Mouse (Mus musculus) neural tube, embryonic 11.5 days (tissue): ENCODE data around the gene Gcnt2. TPM values are rescaled to one million over a fixed set of nuclear protein-coding genes. Genes with fewer than 3 reads are reported as not detected.
"Not testable (repeated sequence)": the region's sequence is repeated elsewhere in the genome, so short reads cannot be mapped to it uniquely, and the experiment has no call there.

Experiments used
- ATAC-seq: fragments of 200-750 bp; cut with Nextera tagmentation; 2 replicates; pipeline ENCODE4 v1.8.0; 2017; ENCODE audit warnings: moderate number of reproducible peaks, mild to moderate bottlenecking, moderate TSS enrichment, moderate library complexity; ENCODE audit not compliant: insufficient read depth, low FRiP score, low TSS enrichment
- DNase-seq: peaks from one replicate; pipeline ENCODE4 v3.0.0-alpha.2; 2015; ENCODE audit warnings: low spot score
- H3K27ac ChIP-seq: fragments of 300-500 bp; sonication (generic); 2 replicates; pipeline ENCODE4 v1.5.1; 2014; ENCODE audit warnings: low read depth, mild to moderate bottlenecking, low read length
- H3K27me3 ChIP-seq: fragments of 300-500 bp; sonication (generic); 2 replicates; pipeline ENCODE4 v1.6.1; 2014; ENCODE audit warnings: mild to moderate bottlenecking, low read length, mixed read lengths; ENCODE audit not compliant: control insufficient read depth, insufficient read depth
- H3K36me3 ChIP-seq: fragments of 300-500 bp; sonication (generic); 2 replicates; pipeline ENCODE4 v1.6.1; 2014; ENCODE audit warnings: mild to moderate bottlenecking, low read length, moderate library complexity, mixed read lengths; ENCODE audit not compliant: control insufficient read depth, insufficient read depth
- H3K4me1 ChIP-seq: fragments of 300-500 bp; sonication (generic); 2 replicates; pipeline ENCODE4 v1.6.1; 2014; ENCODE audit warnings: low read length, mixed read lengths; ENCODE audit not compliant: control insufficient read depth, insufficient read depth
- H3K4me2 ChIP-seq: fragments of 300-500 bp; sonication (generic); 2 replicates; pipeline ENCODE4 v1.6.1; 2014; ENCODE audit warnings: low read depth, mild to moderate bottlenecking, moderate library complexity
- H3K4me3 ChIP-seq: fragments of 300-500 bp; sonication (generic); 2 replicates; pipeline ENCODE4 v1.5.1; 2014; ENCODE audit warnings: low read depth, low read length
- H3K9ac ChIP-seq: fragments of 300-500 bp; sonication (generic); 2 replicates; pipeline ENCODE4 v1.6.1; 2014; ENCODE audit warnings: mild to moderate bottlenecking, low read length
- H3K9me3 ChIP-seq: fragments of 300-500 bp; sonication (generic); 2 replicates; pipeline ENCODE4 v1.6.1; 2016; ENCODE audit warnings: low read length; ENCODE audit not compliant: control insufficient read depth
- WGBS: fragments of 180-500 bp; shearing (Covaris S2); extraction: QIAGEN DNeasy Blood & Tissue Kit; methylation state at CpG from one replicate; pipeline ENCODE4 v1.1.7; 2014; 5-methylcytosine and 5-hydroxymethylcytosine counted together
- polyA plus RNA-seq: library from polyadenylated mRNA; unstranded; fragments of >200 nt; fragmentation: Nextera tagmentation; extraction: Ambion mirVana; gene quantifications from 2 replicates; pipeline ENCODE4 v1.2.1, GENCODE M21; 2014

The Gcnt2 gene
- polyA plus RNA-seq, 1 experiment from 2014 or later: 6.9 TPM

DNA sequence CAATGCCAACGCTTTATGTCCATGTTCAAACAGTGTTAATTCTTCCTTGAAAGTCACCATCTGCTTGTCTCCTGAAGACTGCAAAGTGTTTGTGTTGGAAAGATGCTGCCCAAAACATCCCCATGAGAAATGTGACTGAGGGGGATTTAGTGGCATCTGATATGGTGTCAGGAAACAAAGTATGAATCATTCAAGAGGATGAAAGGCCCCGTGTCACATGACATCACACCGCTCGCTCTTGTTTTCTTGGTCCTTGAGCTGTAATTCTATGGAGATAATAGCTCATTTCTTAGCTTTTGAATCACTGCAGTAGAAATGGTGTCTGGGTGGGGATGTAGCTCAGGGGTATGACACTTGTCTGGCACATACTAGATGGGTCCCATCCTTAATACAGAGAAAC is 33.0 kb downstream of the Gcnt2 start:
- no peak overlapping the region for H3K4me2 ChIP-seq
- H3K27me3 ChIP-seq: no peaks in the 10 kb centered on the region
- H3K27ac ChIP-seq: no peak overlapping the region
- H3K9ac ChIP-seq: no peak overlapping the region
- no peaks in the 10 kb centered on the region for H3K9me3 ChIP-seq
- peaks cover 3% of the 10 kb centered on the region; the same call in 1 of the 2 replicates for H3K4me1 ChIP-seq
- no peaks in the 10 kb centered on the region for H3K36me3 ChIP-seq
- WGBS: 83% methylated on average over 4 of the region's 4 CpGs
- H3K4me3 ChIP-seq: no peak overlapping the region
- ATAC-seq (no peak), DNase-seq (no peak)

DNA sequence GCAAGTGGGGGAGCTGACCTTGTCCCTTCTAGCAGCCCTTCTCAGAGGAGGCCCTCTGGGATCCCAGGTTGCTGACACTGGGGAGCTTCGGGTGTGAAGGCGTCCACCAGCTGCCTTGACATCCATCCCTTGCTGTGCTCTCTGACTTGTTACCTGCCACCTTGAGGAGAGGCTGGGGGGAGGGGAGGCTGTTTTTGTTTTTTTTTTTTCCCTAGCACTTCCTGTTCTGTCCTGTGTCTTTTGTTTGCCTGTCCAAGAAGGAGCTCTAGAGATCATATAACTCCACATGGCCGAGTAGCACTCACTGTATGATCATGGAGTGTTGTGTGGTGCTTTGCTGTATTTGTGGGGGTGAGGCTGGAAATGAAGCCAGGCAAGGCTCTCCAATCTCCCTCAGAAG is 34.0 kb downstream of the Gcnt2 start:
- Histone ChIP-seq H3K27me3 (no peaks in the 10 kb centered on the region), H3K4me1 (no peaks in the 10 kb centered on the region), H3K4me2 (no peak overlapping the region), H3K36me3 (no peaks in the 10 kb centered on the region), H3K27ac (no peak overlapping the region), H3K9me3 (no peaks in the 10 kb centered on the region), H3K9ac (no peak overlapping the region), H3K4me3 (no peak overlapping the region)
- 83% methylated on average over 3 of the region's 3 CpGs for WGBS
- ATAC-seq (no peak), DNase-seq (no peak)

DNA sequence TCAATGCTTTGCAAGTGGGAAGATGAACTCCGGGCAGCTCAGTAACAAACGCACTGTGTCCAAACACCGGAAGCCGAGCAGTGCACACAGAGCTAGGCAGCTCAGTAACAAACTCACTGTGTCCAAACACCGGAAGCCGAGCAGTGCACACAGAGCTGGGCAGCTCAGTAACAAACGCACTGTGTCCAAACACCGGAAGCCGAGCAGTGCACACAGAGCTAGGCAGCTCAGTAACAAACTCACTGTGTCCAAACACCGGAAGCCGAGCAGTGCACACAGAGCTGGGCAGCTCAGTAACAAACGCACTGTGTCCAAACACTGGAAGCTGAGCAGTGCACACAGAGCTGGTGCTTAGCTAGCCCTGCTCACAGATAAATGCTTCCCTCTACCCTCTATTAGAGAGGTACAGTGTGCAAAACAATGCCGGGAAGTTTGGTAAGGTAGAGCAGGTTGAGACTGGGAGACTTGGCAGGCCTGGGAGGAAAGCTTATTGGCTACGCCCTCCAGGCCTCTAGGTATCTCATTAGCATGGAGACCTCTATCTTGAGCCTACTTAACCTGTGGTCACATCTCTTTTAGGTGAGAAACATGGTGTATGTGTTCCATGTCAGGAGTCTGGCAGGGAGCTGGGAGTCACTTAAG is 38.6 kb downstream of the Gcnt2 start:
- H3K36me3 ChIP-seq, H3K9ac ChIP-seq, H3K4me1 ChIP-seq, H3K4me3 ChIP-seq, H3K27me3 ChIP-seq, H3K27ac ChIP-seq, H3K4me2 ChIP-seq, H3K9me3 ChIP-seq, ATAC-seq, DNase-seq: not testable (repeated sequence)
- WGBS: 81% methylated on average over 14 of the region's 14 CpGs

- no peak for DNase-seq
- Histone ChIP-seq H3K4me3 (no peak overlapping the region), H3K27me3 (no peaks in the 10 kb centered on the region), H3K4me1 (peaks cover 4% of the 10 kb centered on the region), H3K4me2 (no peak overlapping the region), H3K9me3 (no peaks in the 10 kb centered on the region), H3K9ac (no peak overlapping the region), H3K27ac (no peak overlapping the region), H3K36me3 (no peaks in the 10 kb centered on the region)
- 95% methylated on average over 4 of the region's 4 CpGs for WGBS
- no peak for ATAC-seq
These were observed 39.1 kb downstream of the Gcnt2 start for GRCm38 (mm10) chr13:40898698-40899097.

GRCm38 (mm10) chr13:40899349-40899993 is 39.9 kb downstream of the Gcnt2 start:
- Histone ChIP-seq H3K9me3 (no peaks in the 10 kb centered on the region), H3K4me1 (peaks cover 4% of the 10 kb centered on the region), H3K4me3 (no peak overlapping the region), H3K36me3 (no peaks in the 10 kb centered on the region), H3K9ac (no peak overlapping the region), H3K27me3 (no peaks in the 10 kb centered on the region), H3K4me2 (no peak overlapping the region), H3K27ac (no peak overlapping the region)
- ATAC-seq (no peak), DNase-seq (no peak)
- WGBS: 82% methylated on average over 8 of the region's 8 CpGs

DNA sequence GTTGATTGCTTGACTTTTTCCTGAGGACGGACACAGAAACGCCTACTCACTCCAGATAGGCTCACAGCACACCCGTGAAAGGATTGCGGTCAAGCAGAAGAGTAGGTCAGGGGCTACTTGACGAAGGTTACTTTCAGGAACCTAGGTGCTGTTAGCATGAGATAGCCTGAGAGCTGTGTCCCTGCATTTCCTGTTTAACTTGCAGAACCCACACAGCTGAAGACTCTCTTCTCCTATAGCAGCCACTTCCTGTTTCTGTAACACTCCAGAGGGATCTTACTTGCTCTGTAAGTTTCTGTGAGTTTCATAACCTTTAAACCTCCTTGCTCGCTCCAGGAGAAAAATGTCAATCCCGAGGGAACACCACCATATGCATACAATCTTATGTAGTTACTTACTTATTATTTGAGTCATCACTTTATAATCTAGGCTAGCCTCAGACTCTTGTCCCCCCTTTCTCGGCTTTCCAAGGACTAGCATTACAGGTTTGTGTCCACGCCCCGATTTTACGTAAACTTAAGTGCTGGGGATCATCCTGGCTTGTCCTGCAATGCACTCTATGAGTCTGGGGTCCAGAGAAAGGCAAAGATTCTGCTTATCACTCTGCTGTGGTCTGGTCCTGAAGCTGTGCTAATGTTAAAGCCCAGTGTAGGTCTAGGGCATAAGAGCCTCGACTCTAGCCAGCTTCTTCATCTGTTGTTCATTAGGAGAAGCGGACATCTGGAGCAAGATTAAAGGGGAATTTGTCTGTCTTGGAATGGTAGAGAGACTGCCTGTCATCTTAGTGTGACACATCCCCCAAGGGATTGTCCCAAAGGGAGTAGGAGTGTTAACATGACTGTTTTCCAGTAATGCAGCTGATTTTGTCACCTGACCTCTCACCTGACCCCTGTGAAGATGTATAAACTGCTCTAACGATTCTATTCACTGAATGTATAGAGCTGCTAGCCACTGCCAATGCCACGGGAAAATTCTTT is 40.7 kb downstream of the Gcnt2 start:
- ATAC-seq: no peak
- 72% methylated on average over 15 of the region's 15 CpGs for WGBS
- Histone ChIP-seq H3K4me1 (peaks cover 4% of the 10 kb centered on the region), H3K27ac (no peak overlapping the region), H3K9ac (no peak overlapping the region), H3K9me3 (no peaks in the 10 kb centered on the region), H3K4me2 (no peak overlapping the region), H3K36me3 (no peaks in the 10 kb centered on the region), H3K27me3 (no peaks in the 10 kb centered on the region), H3K4me3 (no peak overlapping the region)
- no peak for DNase-seq

DNA sequence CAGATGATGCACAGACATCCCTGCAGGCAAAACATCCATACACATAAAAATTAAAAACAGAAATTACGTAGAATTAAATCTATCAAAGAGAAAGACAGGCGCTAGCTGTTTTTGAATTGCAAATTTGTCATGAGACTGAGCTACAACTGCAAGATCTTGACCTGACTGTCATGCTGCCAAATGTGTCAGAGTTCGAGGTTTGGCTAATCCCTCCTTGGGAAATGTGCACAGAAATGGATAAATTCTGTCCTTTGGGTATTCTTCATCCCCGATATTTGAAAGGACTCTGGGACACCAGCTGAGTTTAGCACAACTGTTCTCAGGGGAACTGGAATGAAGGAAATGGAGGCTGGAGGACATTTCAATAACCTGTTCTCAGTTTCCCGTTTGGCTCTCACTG is 41.7 kb downstream of the Gcnt2 start:
- Histone ChIP-seq H3K27ac (no peak overlapping the region), H3K36me3 (no peaks in the 10 kb centered on the region), H3K9ac (no peak overlapping the region), H3K27me3 (no peaks in the 10 kb centered on the region), H3K4me1 (peaks cover 4% of the 10 kb centered on the region), H3K9me3 (no peaks in the 10 kb centered on the region), H3K4me3 (no peak overlapping the region), H3K4me2 (no peak overlapping the region)
- DNase-seq (no peak), ATAC-seq (no peak)
- WGBS: 82% methylated on average over 5 of the region's 5 CpGs

DNA sequence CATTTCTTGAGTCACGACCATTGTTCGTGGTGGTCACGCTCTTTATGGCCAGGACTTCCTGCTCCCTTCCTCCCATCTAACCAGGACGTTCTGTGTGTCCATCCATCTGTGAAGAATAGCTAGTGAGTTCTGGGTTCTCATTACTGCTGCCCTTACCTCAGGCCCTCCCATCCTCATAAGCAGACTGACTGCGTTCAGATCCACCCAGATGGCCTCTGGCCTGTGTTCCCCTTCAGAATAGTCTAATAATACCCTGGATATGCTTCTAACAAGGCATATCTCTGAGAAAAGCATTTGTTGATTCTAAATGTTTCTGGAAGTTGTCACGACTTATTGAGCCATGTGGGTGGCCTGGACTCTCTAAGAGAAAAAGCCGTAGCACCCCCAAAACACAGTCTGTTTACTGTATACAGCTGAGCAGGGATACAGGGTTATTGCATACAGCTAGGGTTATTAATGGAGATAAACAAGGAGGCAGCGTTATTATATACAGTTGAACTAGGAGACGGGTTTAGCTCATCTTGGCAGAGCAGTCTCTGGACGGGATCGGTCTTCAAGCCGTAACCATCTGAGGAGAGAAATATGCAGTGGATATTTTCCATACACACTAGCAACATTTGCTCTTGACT is 42.4 kb downstream of the Gcnt2 start:
- peaks cover 4% of the 10 kb centered on the region for H3K4me1 ChIP-seq
- H3K9me3 ChIP-seq: no peaks in the 10 kb centered on the region
- DNase-seq (no peak), ATAC-seq (no peak)
- H3K9ac ChIP-seq: no peak overlapping the region
- no peak overlapping the region for H3K27ac ChIP-seq
- no peaks in the 10 kb centered on the region for H3K36me3 ChIP-seq
- WGBS: 67% methylated on average over 12 of the region's 12 CpGs
- no peaks in the 10 kb centered on the region for H3K27me3 ChIP-seq
- H3K4me2 ChIP-seq: no peak overlapping the region
- no peak overlapping the region for H3K4me3 ChIP-seq
